15 mouse cellular contexts compared by ENCODE assay signal in the genomic region with DNA sequence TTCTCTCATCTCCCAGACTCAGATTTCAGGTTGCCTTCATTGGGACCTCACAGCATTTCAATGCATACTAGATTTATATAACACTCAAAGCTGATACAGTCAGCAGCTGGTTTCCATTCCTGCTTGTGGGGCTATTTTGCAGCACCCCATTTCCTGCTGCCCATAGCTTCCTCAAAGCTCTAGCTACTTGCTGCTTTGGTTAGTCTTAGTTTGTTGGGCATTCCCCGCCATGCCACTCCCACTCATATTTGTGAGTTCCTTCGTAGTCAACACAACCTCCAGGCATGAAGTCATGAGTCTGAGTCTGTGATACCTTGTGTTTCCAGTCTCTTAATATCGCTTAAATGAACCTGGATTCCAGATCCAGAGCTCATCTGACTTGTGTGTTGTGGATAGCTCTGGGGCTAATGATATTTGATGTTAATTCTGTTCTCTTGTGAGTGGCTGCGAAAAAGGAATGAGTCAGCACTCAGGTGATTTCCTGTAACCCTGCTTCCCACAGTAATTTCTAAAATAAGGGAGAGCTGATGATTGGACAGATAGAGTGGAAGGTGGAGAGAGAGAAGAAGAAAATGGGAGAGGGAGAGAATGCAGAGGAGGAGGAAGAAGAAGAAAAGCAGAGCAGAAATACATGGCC. TPM values are rescaled to one million over a fixed set of nuclear protein-coding genes. Genes with fewer than 3 reads are reported as not detected.
A peak's percentile ranks its signal among the peaks of the same experiment; 100 is the strongest.
DNase-seq lines count a peak whose midpoint lies in the region; ATAC-seq lines count a peak whose summit lies in the region.
"Had no signal": no experiment of that assay in that cellular context is flagged by ENCODE, and none has a peak within 500 bp of the region (broad histone marks: within the 10 kb centered on the region; RNA-seq: fewer than 3 reads in every experiment).

No protein-coding gene starts in this region.

- DNase-seq in heart, adult 11 months = peak; percentile 95
- no peak for DNase-seq in heart, adult 8-10 months (ENCODE audit: low spot score)
- DNase-seq in B cell, adult 2 months = peak; percentile 43 to 47
- no peak for DNase-seq in frontal cortex, postnatal 36 days (ENCODE audit: low spot score in 2 of 2)
- DNase-seq in testis, postnatal 10 days (ENCODE audit: low spot score) = no peak
- no peak for DNase-seq in left cerebral cortex, adult 11 months (ENCODE audit: low spot score)
- DNase-seq: cerebellum, adult 11 months; cerebellum, postnatal 14 days; gastrocnemius, postnatal 36 days; heart, postnatal 4 days; kidney, adult 8-10 months; kidney, postnatal 4 days; layer of hippocampus, postnatal 36 days had no signal

- peak; percentile 80 for ATAC-seq in granulocyte monocyte progenitor cell, adult 5-6 weeks (replicated peaks; ENCODE audit: poor library complexity, severe bottlenecking)
- peak; percentile 71; the same call in 1 of the 2 replicates for ATAC-seq in monocyte, adult 5-6 weeks (replicated peaks; ENCODE audit: insufficient number of reproducible peaks, low FRiP score, low TSS enrichment, poor library complexity, severe bottlenecking)

RNA-seq across cellular contexts. Expression of a gene that starts 22.4 kb away (rescaled TPM):
- total RNA-seq in heart, adult 8-10 months (2022) = 10 to 100 TPM; 13.4 to 18.3 (median 15.2) TPM
- 15.9 and 16.0 TPM in 2 replicates for total RNA-seq in granulocyte monocyte progenitor cell, adult 5-6 weeks (2014; fragmentation: Nextera tagmentation)
- total RNA-seq in granulocyte monocyte progenitor cell, adult 5-6 weeks (2017) = 17.2 and 23.2 TPM in 2 replicates
- total RNA-seq in monocyte, adult 5-6 weeks (2017) = 37.5 to 79.8 TPM (median 45.4 TPM) in 3 replicates

Comparison
In these comparisons a context has a peak if more than half of its experiments do, and no peak if none do; other contexts are left out.
1. DNase-seq: peak in heart, adult 11 months (single experiment) and B cell, adult 2 months (2 of 2); none in heart, adult 8-10 months (single experiment), frontal cortex, postnatal 36 days (0 of 2), testis, postnatal 10 days (single experiment) and left cerebral cortex, adult 11 months (single experiment).